Mouse (Mus musculus) forebrain, embryonic 14.5 days (tissue): ENCODE results near the gene Ddx47. TPM values are rescaled to one million over a fixed set of nuclear protein-coding genes. Genes with fewer than 3 reads are reported as not detected.

ENCODE experiments used
- ATAC-seq: fragments of 200-750 bp; cut with Nextera tagmentation; 2 replicates; pipeline ENCODE4 v1.8.0; 2017; ENCODE audit warnings: mild to moderate bottlenecking, moderate library complexity
- DNase-seq: peaks from one replicate; pipeline ENCODE4 v3.0.0-alpha.2; 2015; ENCODE audit warnings: low spot score
- H3K27ac ChIP-seq: fragments of 300-500 bp; sonication (generic); 2 replicates; pipeline ENCODE4 v1.5.1; 2014; ENCODE audit warnings: low read depth, mild to moderate bottlenecking, control low read depth, low read length, moderate library complexity
- H3K27me3 ChIP-seq: fragments of 300-500 bp; sonication (generic); replicated peaks from 2 replicates; pipeline ENCODE4 v1.6.1; 2014; ENCODE audit warnings: low read length, control low read depth, mixed read lengths; ENCODE audit not compliant: control insufficient read depth, insufficient read depth
- H3K36me3 ChIP-seq: fragments of 300-500 bp; sonication (generic); 2 replicates; pipeline ENCODE4 v1.6.1; 2014; ENCODE audit warnings: low read length, control low read depth; ENCODE audit not compliant: control insufficient read depth, insufficient read depth
- H3K4me1 ChIP-seq: fragments of 300-500 bp; sonication (generic); 2 replicates; pipeline ENCODE4 v1.6.1; 2014; ENCODE audit warnings: antibody characterized with exemption, low read length, control low read depth; ENCODE audit not compliant: control insufficient read depth, insufficient read depth
- H3K4me2 ChIP-seq: fragments of 300-500 bp; sonication (generic); 2 replicates; pipeline ENCODE4 v1.6.1; 2014; ENCODE audit warnings: mild to moderate bottlenecking, control low read depth, low read length
- H3K4me3 ChIP-seq: fragments of 300-500 bp; sonication (generic); 2 replicates; pipeline ENCODE4 v1.5.1; 2014; ENCODE audit warnings: low read depth, low read length, control low read depth
- H3K9ac ChIP-seq: fragments of 300-500 bp; sonication (generic); 2 replicates; pipeline ENCODE4 v1.6.1; 2014; ENCODE audit warnings: mild to moderate bottlenecking, low read length, control low read depth, moderate library complexity
- H3K9me3 ChIP-seq: fragments of 300-500 bp; sonication (generic); replicated peaks from 2 replicates; pipeline ENCODE4 v1.6.1; 2016; ENCODE audit warnings: low read length, control low read depth, mixed read lengths; ENCODE audit not compliant: control insufficient read depth
- WGBS: fragments of 180-500 bp; shearing (Covaris S2); extraction: QIAGEN DNeasy Blood & Tissue Kit; methylation state at CpG from one replicate; pipeline ENCODE4 v1.1.7; 2014; 5-methylcytosine and 5-hydroxymethylcytosine counted together
- polyA plus RNA-seq: library from polyadenylated mRNA; unstranded; fragments of >200 nt; fragmentation: Nextera tagmentation; extraction: Ambion mirVana; gene quantifications from 2 replicates; pipeline ENCODE4 v1.2.1, GENCODE M21; 2014

The Ddx47 gene
- polyA plus RNA-seq, 1 experiment from 2014 or later, result 79.8 TPM

GRCm38 (mm10) chr6:134981231-134982062, 30.0 kb upstream of the Ddx47 start, which contains the start of gene Apold1:
TSS of gene Apold1 (plus strand) at chr6:134981718.
- Histone ChIP-seq H3K4me2 (peak within 1 kb of the TSS; percentile 33), H3K4me1 (peaks cover 3% of the 10 kb centered on the region; the same call in 1 of the 2 replicates), H3K9ac (no peak within 1 kb of the TSS), H3K27ac (0 out of 2 replicates have a peak within 1 kb of the TSS, but pooled peaks have one; percentile 5), H3K4me3 (no peak within 1 kb of the TSS), H3K36me3 (no peaks in the 10 kb centered on the region), H3K9me3 (no peaks in the 10 kb centered on the region), H3K27me3 (no peaks in the 10 kb centered on the region)
- ATAC-seq, result no peak
- DNase-seq, result peak; percentile 35
- WGBS, result 46% methylated on average over 22 of the region's 22 CpGs

- Histone ChIP-seq H3K4me2 (peak overlapping the region; percentile 87), H3K27ac (peak overlapping the region; percentile 52; the same call in 1 of the 2 replicates), H3K4me1 (peaks cover 3% of the 10 kb centered on the region; the same call in 1 of the 2 replicates), H3K36me3 (no peaks in the 10 kb centered on the region), H3K9me3 (no peaks in the 10 kb centered on the region), H3K4me3 (peak overlapping the region; percentile 55), H3K9ac (peak overlapping the region; percentile 69), H3K27me3 (no peaks in the 10 kb centered on the region)
- ATAC-seq (peak; percentile 91), DNase-seq (peak; percentile 94)
- WGBS, result 3% methylated on average over 62 of the region's 62 CpGs
Measured at GRCm38 (mm10) chr6:134983529-134984370, 27.7 kb upstream of the Ddx47 start.

- no peak for ATAC-seq
- Histone ChIP-seq H3K9me3 (no peaks in the 10 kb centered on the region), H3K4me3 (no peak overlapping the region), H3K27ac (no peak overlapping the region), H3K4me1 (peaks cover 3% of the 10 kb centered on the region; the same call in 1 of the 2 replicates), H3K36me3 (no peaks in the 10 kb centered on the region), H3K9ac (no peak overlapping the region), H3K4me2 (no peak overlapping the region), H3K27me3 (no peaks in the 10 kb centered on the region)
- DNase-seq, result peak; percentile 52
- WGBS, result 54% methylated on average over 3 of the region's 3 CpGs
Measured at GRCm38 (mm10) chr6:134984748-134985147, 26.7 kb upstream of the Ddx47 start.

GRCm38 (mm10) chr6:134988377-134988776, 23.0 kb upstream of the Ddx47 start:
- Histone ChIP-seq H3K36me3 (no peaks in the 10 kb centered on the region), H3K4me2 (no peak overlapping the region), H3K27ac (no peak overlapping the region), H3K9ac (no peak overlapping the region), H3K9me3 (no peaks in the 10 kb centered on the region), H3K27me3 (no peaks in the 10 kb centered on the region), H3K4me1 (peaks cover 3% of the 10 kb centered on the region; the same call in 1 of the 2 replicates), H3K4me3 (no peak overlapping the region)
- DNase-seq, result no peak
- WGBS, result 81% methylated on average over 9 of the region's 9 CpGs
- ATAC-seq, result no peak

GRCm38 (mm10) chr6:134990674-134991073, 20.7 kb upstream of the Ddx47 start:
- no peak overlapping the region for H3K4me2 ChIP-seq
- ATAC-seq (no peak), DNase-seq (no peak)
- H3K9me3 ChIP-seq, result no peaks in the 10 kb centered on the region
- no peaks in the 10 kb centered on the region for H3K36me3 ChIP-seq
- no peak overlapping the region for H3K4me3 ChIP-seq
- no peaks in the 10 kb centered on the region for H3K27me3 ChIP-seq
- no peak overlapping the region for H3K9ac ChIP-seq
- no peak overlapping the region for H3K27ac ChIP-seq
- H3K4me1 ChIP-seq, result no peaks in the 10 kb centered on the region
- WGBS, result 91% methylated on average over 6 of the region's 6 CpGs

- Histone ChIP-seq H3K27me3 (no peaks in the 10 kb centered on the region), H3K36me3 (no peaks in the 10 kb centered on the region), H3K27ac (no peak overlapping the region), H3K9me3 (no peaks in the 10 kb centered on the region), H3K4me3 (no peak overlapping the region), H3K4me2 (no peak overlapping the region), H3K4me1 (no peaks in the 10 kb centered on the region), H3K9ac (no peak overlapping the region)
- 74% methylated on average over 12 of the region's 12 CpGs for WGBS
- ATAC-seq, result peak; percentile 55; the same call in 1 of the 2 replicates
- DNase-seq, result peak; percentile 63
Measured at GRCm38 (mm10) chr6:134994031-134994651, 17.3 kb upstream of the Ddx47 start.

- Histone ChIP-seq H3K4me1 (no peaks in the 10 kb centered on the region), H3K9me3 (no peaks in the 10 kb centered on the region), H3K36me3 (no peaks in the 10 kb centered on the region), H3K27me3 (no peaks in the 10 kb centered on the region), H3K9ac (no peak overlapping the region), H3K27ac (no peak overlapping the region), H3K4me2 (no peak overlapping the region), H3K4me3 (no peak overlapping the region)
- DNase-seq (no peak), ATAC-seq (no peak)
- WGBS, result 76% methylated on average over 8 of the region's 8 CpGs
Measured at GRCm38 (mm10) chr6:134994985-134995384, 16.4 kb upstream of the Ddx47 start.

- 84% methylated on average over 2 of the region's 2 CpGs for WGBS
- H3K27me3 ChIP-seq, result no peaks in the 10 kb centered on the region
- no peak for ATAC-seq
Measured at GRCm38 (mm10) chr6:134996918-134997317, 14.5 kb upstream of the Ddx47 start.

More at GRCm38 (mm10) chr6:134996918-134997317, 14.5 kb upstream of the Ddx47 start:
- Histone ChIP-seq H3K36me3 (no peaks in the 10 kb centered on the region), H3K27ac (no peak overlapping the region), H3K9ac (no peak overlapping the region), H3K4me3 (no peak overlapping the region), H3K9me3 (no peaks in the 10 kb centered on the region), H3K4me1 (no peaks in the 10 kb centered on the region), H3K4me2 (no peak overlapping the region)
- no peak for DNase-seq
